Mouse (Mus musculus): ENCODE measurements around the gene Svep1.
A peak's percentile ranks its signal among the peaks of the same experiment; 100 is the strongest.

Gene Svep1

DNA sequence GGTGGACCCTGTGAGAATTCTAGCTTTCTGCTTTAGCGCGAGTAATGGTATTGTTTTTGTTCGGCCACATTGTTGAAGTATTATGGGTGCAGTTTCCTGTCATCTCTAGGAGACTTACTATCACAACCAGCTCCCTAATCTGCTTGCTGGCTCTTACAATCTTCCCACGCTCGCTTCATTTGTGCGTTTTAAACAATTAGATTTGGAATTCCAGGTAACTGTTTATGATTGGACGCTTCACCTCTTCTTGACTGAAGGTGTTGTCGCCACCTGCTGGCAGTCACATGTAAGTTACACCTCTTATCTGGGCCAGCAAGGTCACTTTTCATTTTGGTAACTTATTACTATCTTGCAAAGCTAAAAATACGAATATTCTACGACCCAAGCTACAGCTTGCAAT is 127.0 kb downstream of the Svep1 start:
- DNase-seq: peak; percentile 37 to 85

- DNase-seq: peak; percentile 25 to 42
Measured at GRCm38 (mm10) chr4:58077950-58078349, 128.7 kb downstream of the Svep1 start.

DNA sequence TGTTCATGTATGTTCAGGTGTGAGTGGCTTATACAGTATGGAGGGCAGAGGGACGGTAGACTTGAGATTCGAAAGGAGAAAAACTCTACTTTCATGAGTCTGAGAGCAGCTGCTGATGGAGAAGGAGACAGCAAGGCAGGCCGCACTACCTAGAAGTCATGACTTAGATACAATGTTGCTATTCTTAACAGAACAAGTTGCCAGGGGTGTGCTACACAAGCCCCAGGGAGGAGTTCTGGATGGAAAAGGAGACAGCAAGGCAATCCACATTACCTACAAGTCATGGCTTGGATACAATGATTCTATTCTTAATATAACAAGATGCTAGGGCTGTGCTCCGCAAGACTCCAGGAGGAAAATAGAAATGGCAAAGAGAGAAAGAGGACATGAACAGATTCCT is 129.1 kb downstream of the Svep1 start:
- no peak for DNase-seq

DNA sequence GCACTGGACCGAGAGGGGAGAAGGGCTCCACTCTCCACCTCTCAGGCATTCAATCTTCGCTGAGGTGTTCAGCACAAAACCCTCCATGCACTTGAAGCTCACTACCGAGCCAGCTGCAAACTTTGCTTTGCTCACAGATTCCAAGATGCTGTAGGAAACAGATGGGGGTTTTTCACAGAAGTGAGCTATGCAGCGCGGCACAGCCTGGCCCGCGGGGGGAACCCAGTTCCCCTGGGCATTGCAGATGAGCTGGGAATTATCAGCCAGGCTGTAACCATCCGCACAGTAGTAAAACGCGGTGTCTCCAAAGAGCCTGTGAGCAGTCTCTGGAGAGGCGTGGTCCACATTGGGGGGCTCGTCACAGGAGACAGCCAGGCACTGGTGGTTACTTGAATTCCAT is 133.8 kb downstream of the Svep1 start:
- DNase-seq: no peak

GRCm38 (mm10) chr4:58068886-58069285 is 137.8 kb downstream of the Svep1 start:
- no peak for DNase-seq

GRCm38 (mm10) chr4:58064721-58065120 is 141.9 kb downstream of the Svep1 start:
- no peak for DNase-seq

DNA sequence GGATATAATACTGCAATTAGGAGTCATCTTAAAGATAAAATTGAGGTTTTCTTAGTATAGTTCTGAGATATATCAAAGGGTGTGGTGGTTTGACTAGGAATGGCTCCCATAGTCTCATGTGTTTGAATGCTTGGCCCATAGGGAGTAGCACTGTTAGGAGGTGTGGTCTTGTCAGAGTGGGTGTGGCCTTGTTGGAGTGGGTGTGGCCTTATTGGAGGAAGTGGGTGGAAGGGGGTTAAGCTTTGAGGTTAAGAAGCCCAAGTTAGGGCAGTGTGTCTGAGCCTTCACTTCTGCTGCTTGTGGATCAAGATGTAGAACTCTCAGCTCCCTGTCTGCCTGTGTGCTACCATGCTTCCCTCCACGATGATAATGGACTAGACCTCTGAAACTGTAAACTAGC is 143.7 kb downstream of the Svep1 start:
- DNase-seq: no peak

DNA sequence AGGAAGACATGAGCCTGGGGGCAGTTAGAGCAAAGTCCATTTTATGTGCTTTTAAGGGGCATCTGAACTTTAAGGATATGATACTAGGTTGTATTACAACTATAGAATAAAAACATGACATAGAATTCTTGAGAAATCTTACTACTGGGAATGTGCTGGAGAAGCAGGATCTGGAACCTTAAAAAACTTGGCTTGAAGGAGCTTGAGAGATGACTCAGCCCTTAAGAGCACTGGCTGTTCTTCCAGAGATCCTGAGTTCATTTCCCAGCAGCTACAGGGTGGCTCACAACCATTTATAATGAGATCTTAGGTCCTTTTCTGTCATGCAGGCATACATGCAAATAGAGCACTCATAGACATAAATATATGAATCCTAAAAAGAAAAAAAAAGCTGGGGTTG is 151.0 kb downstream of the Svep1 start:
- no peak for DNase-seq

GRCm38 (mm10) chr4:58054441-58054840 is 152.2 kb downstream of the Svep1 start:
- DNase-seq: no peak

- DNase-seq: no peak
Measured at GRCm38 (mm10) chr4:58050746-58051145, 155.9 kb downstream of the Svep1 start.

- DNase-seq: no peak
Measured at GRCm38 (mm10) chr4:58050276-58050675, 156.4 kb downstream of the Svep1 start.

DNA sequence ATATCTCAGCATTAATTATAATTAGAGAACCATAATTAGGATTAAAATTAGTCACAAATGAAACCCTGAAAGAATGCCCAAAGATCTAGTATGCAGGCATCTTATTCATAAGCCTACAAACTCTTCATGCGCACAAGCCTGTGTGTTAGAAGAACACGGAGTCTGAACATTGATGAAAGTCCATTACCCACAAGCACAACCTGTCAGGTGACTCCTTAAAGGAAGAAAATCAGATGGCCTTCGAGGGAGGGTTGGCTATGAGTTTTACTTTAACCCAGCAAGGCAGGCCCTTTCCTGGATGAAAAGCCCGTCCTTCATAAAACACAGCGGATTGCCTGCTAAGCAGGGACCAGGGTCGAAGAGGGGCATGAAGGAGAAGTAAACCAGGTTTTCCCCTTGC is 161.8 kb downstream of the Svep1 start:
- DNase-seq: peak; percentile 52 to 56

GRCm38 (mm10) chr4:58044356-58044755 is 162.3 kb downstream of the Svep1 start:
- no peak for DNase-seq

- no peak for DNase-seq
Measured at GRCm38 (mm10) chr4:58040093-58040492, 166.6 kb downstream of the Svep1 start.

- DNase-seq: peak; percentile 33 to 46
Measured at GRCm38 (mm10) chr4:58037096-58037705, 169.5 kb downstream of the Svep1 start.

GRCm38 (mm10) chr4:58034663-58035062 is 172.0 kb downstream of the Svep1 start:
- DNase-seq: peak in 1 of 2 experiments; percentile 43

GRCm38 (mm10) chr4:58032714-58033113 is 173.9 kb downstream of the Svep1 start:
- no peak for DNase-seq

- no peak for DNase-seq
Measured at GRCm38 (mm10) chr4:58009024-58009423, 197.6 kb downstream of the Svep1 start, which contains the start of gene Txndc8. Gene Txndc8 (minus strand): TSS chr4:58009124.

GRCm38 (mm10) chr4:58003501-58003900 is 203.2 kb downstream of the Svep1 start:
- DNase-seq: peak in 1 of 2 experiments; percentile 7

Measured in kidney, postnatal 36 days (tissue).